Mouse (Mus musculus) embryonic facial prominence, embryonic 12.5 days (tissue): Measurements from ENCODE around the gene Defb20. TPM values are rescaled to one million over a fixed set of nuclear protein-coding genes. Genes with fewer than 3 reads are reported as not detected.

ENCODE experiments used
- ATAC-seq: fragments of 200-750 bp; cut with Nextera tagmentation; 2 replicates; pipeline ENCODE4 v1.8.0; 2017; ENCODE audit not compliant: insufficient number of reproducible peaks, insufficient read depth, low FRiP score, low TSS enrichment
- H3K27ac ChIP-seq: fragments of 300-500 bp; sonication (generic); 2 replicates; pipeline ENCODE4 v1.5.1; 2016; ENCODE audit warnings: mild to moderate bottlenecking
- H3K27me3 ChIP-seq: fragments of 300-500 bp; sonication (generic); 2 replicates; pipeline ENCODE4 v1.6.1; 2016; ENCODE audit warnings: mild to moderate bottlenecking, moderate library complexity
- H3K36me3 ChIP-seq: fragments of 300-500 bp; sonication (generic); 2 replicates; pipeline ENCODE4 v1.6.1; 2016; ENCODE audit warnings: mild to moderate bottlenecking
- H3K4me1 ChIP-seq: fragments of 300-500 bp; sonication (generic); 2 replicates; pipeline ENCODE4 v1.6.1; 2016
- H3K4me2 ChIP-seq: fragments of 300-500 bp; sonication (generic); replicated peaks from 2 replicates; pipeline ENCODE4 v1.6.1; 2016; ENCODE audit warnings: mild to moderate bottlenecking, moderate library complexity
- H3K4me3 ChIP-seq: fragments of 300-500 bp; sonication (generic); 2 replicates; pipeline ENCODE4 v1.5.1; 2016; ENCODE audit warnings: mild to moderate bottlenecking
- H3K9ac ChIP-seq: fragments of 300-500 bp; sonication (generic); 2 replicates; pipeline ENCODE4 v1.6.1; 2016; ENCODE audit warnings: mild to moderate bottlenecking, moderate library complexity
- H3K9me3 ChIP-seq: fragments of 300-500 bp; sonication (generic); 2 replicates; pipeline ENCODE4 v1.6.1; 2016; ENCODE audit warnings: mild to moderate bottlenecking, moderate library complexity
- WGBS: fragments of 180-500 bp; shearing (Covaris S2); methylation state at CpG from one replicate; pipeline ENCODE4 v1.1.7; 2016; 5-methylcytosine and 5-hydroxymethylcytosine counted together
- polyA plus RNA-seq: library from polyadenylated mRNA; unstranded; fragments of >200 nt; fragmentation: Nextera tagmentation; extraction: Ambion mirVana; gene quantifications from 2 replicates; pipeline ENCODE4 v1.2.1, GENCODE M21; 2016

Gene Defb20
- polyA plus RNA-seq, 1 experiment from 2014 or later = not detected

GRCm38 (mm10) chr2:152500863-152501229 lies 24.0 kb downstream of the Defb20 start:
- ATAC-seq = no peak
- no peaks in the 10 kb centered on the region for H3K4me1 ChIP-seq
- no peak overlapping the region for H3K9ac ChIP-seq
- H3K4me2 ChIP-seq = no peak overlapping the region
- H3K36me3 ChIP-seq = no peaks in the 10 kb centered on the region
- no peak overlapping the region for H3K27ac ChIP-seq
- H3K27me3 ChIP-seq = no peaks in the 10 kb centered on the region
- no peaks in the 10 kb centered on the region for H3K9me3 ChIP-seq
- no peak overlapping the region for H3K4me3 ChIP-seq
- WGBS = 82% methylated on average over 6 of the region's 6 CpGs

- Histone ChIP-seq H3K27ac (no peak overlapping the region), H3K4me1 (no peaks in the 10 kb centered on the region), H3K4me2 (no peak overlapping the region), H3K27me3 (no peaks in the 10 kb centered on the region), H3K9ac (no peak overlapping the region), H3K36me3 (no peaks in the 10 kb centered on the region), H3K9me3 (no peaks in the 10 kb centered on the region), H3K4me3 (no peak overlapping the region)
- ATAC-seq = no peak
- whole genome bisulfite sequencing = 78% methylated on average over 2 of the region's 2 CpGs
These were observed 27.1 kb downstream of the Defb20 start for GRCm38 (mm10) chr2:152503950-152504349.

- H3K9ac ChIP-seq = no peak within 1 kb of the TSS
- no peaks in the 10 kb centered on the region for H3K4me1 ChIP-seq
- H3K4me3 ChIP-seq = no peak within 1 kb of the TSS
- H3K27me3 ChIP-seq = no peaks in the 10 kb centered on the region
- no peaks in the 10 kb centered on the region for H3K36me3 ChIP-seq
- no peak within 1 kb of the TSS for H3K27ac ChIP-seq
- no peak within 1 kb of the TSS for H3K4me2 ChIP-seq
- 79% methylated on average over 1 of the region's 1 CpGs for WGBS
- no peaks in the 10 kb centered on the region for H3K9me3 ChIP-seq
- ATAC-seq = no peak
These were observed 34.7 kb downstream of the Defb20 start, which contains the start of gene Defb26 for GRCm38 (mm10) chr2:152511592-152511991. Gene Defb26, minus strand, starts transcription at chr2:152511692.

- 71% methylated on average over 4 of the region's 4 CpGs for WGBS
- no peak overlapping the region for H3K27ac ChIP-seq
- no peak for ATAC-seq
These were observed 39.2 kb downstream of the Defb20 start for GRCm38 (mm10) chr2:152516084-152516483.

GRCm38 (mm10) chr2:152517981-152518380 lies 41.1 kb downstream of the Defb20 start, which contains the start of gene Defb28:
Gene Defb28, plus strand, starts transcription at chr2:152518255.
- H3K9ac ChIP-seq = no peak within 1 kb of the TSS
- ATAC-seq = no peak
- 74% methylated on average over 4 of the region's 4 CpGs for WGBS
- no peaks in the 10 kb centered on the region for H3K27me3 ChIP-seq
- no peak within 1 kb of the TSS for H3K27ac ChIP-seq
- H3K4me1 ChIP-seq = no peaks in the 10 kb centered on the region
- no peaks in the 10 kb centered on the region for H3K36me3 ChIP-seq
- no peak within 1 kb of the TSS for H3K4me3 ChIP-seq
- H3K9me3 ChIP-seq = no peaks in the 10 kb centered on the region
- H3K4me2 ChIP-seq = no peak within 1 kb of the TSS

More at GRCm38 (mm10) chr2:152516084-152516483, 39.2 kb downstream of the Defb20 start:
- H3K9me3 ChIP-seq = no peaks in the 10 kb centered on the region
- no peaks in the 10 kb centered on the region for H3K4me1 ChIP-seq
- H3K4me3 ChIP-seq = no peak overlapping the region
- H3K36me3 ChIP-seq = no peaks in the 10 kb centered on the region
- no peaks in the 10 kb centered on the region for H3K27me3 ChIP-seq
- H3K4me2 ChIP-seq = no peak overlapping the region
- no peak overlapping the region for H3K9ac ChIP-seq

Other genes starting within 250 kb of the Defb20 start
- gene Tbc1d20, start 183.2 kb upstream of the Defb20 start, polyA plus RNA-seq = 46.2 and 48.1 TPM in 2 replicates
- gene Rbck1, start 144.4 kb upstream of the Defb20 start, polyA plus RNA-seq = 86.0 and 87.1 TPM in 2 replicates
- gene Trib3, start 133.0 kb upstream of the Defb20 start, polyA plus RNA-seq = 3.5 and 3.7 TPM in 2 replicates
- 4.3 and 4.9 TPM in 2 replicates for gene Nrsn2, start 100.4 kb upstream of the Defb20 start, polyA plus RNA-seq
- 16.9 and 18.1 TPM in 2 replicates for gene Sox12, start 79.0 kb upstream of the Defb20 start, polyA plus RNA-seq
- gene Zcchc3, start 62.0 kb upstream of the Defb20 start, polyA plus RNA-seq = 71.0 and 73.6 TPM in 2 replicates
- gene 6820408C15Rik, start 61.5 kb upstream of the Defb20 start, polyA plus RNA-seq = 0.27 and 0.31 TPM in 2 replicates
- not detected in 2 replicates for gene Defb23, start 12.4 kb upstream of the Defb20 start, polyA plus RNA-seq
- not detected in 2 replicates for gene Defb22, start 13.1 kb downstream of the Defb20 start, polyA plus RNA-seq
- not detected in 2 replicates for gene Defb26, start 34.6 kb downstream of the Defb20 start, polyA plus RNA-seq
- gene Defb28, start 41.2 kb downstream of the Defb20 start, polyA plus RNA-seq = not detected in 2 replicates
- gene Defb29, start 63.0 kb downstream of the Defb20 start, polyA plus RNA-seq = not detected in 2 replicates
- not detected in 2 replicates for gene Gm17416, start 92.3 kb downstream of the Defb20 start, polyA plus RNA-seq
- gene Defb21, start 95.7 kb downstream of the Defb20 start, polyA plus RNA-seq = not detected in 2 replicates
- gene Defb19, start 103.2 kb downstream of the Defb20 start, polyA plus RNA-seq = not detected in 2 replicates
- not detected in 2 replicates for gene Defb45, start 122.3 kb downstream of the Defb20 start, polyA plus RNA-seq
- not detected in 2 replicates for gene Defb36, start 127.3 kb downstream of the Defb20 start, polyA plus RNA-seq
- not detected in 2 replicates for gene Defb25, start 146.0 kb downstream of the Defb20 start, polyA plus RNA-seq
- gene Rem1, start 149.9 kb downstream of the Defb20 start, polyA plus RNA-seq = 1.1 and 1.6 TPM in 2 replicates
- gene H13, start 192.4 kb downstream of the Defb20 start, polyA plus RNA-seq = 129 and 131 TPM in 2 replicates
- 36.4 and 38.9 TPM in 2 replicates for gene Mcts2, start 210.0 kb downstream of the Defb20 start, polyA plus RNA-seq